Mouse (Mus musculus) spleen, adult 2 months (tissue): ENCODE measurements around the gene Bloc1s6. TPM values are rescaled to one million over a fixed set of nuclear protein-coding genes. Genes with fewer than 3 reads are reported as not detected.

ENCODE experiments used
- DNase-seq, 2 experiments: peaks; one replicate each; pipeline versions ENCODE4 v3.0.0 to v3.0.0-alpha.2; 2012 to 2021; ENCODE audit warnings: low spot score in 2 of 2, low read depth in 1 of 2
- H3K27ac ChIP-seq: fragments of 200-500 bp; 2 replicates; pipeline ENCODE4 v1.5.1; 2012; ENCODE audit warnings: low read length, inconsistent platforms; ENCODE audit not compliant: insufficient read depth
- H3K27me3 ChIP-seq: fragments of 200-500 bp; 2 replicates; pipeline ENCODE4 v1.6.1; 2012; ENCODE audit warnings: mild to moderate bottlenecking, moderate library complexity, low read length, inconsistent platforms; ENCODE audit not compliant: control insufficient read depth, insufficient read depth
- H3K36me3 ChIP-seq: fragments of 200-500 bp; 2 replicates; pipeline ENCODE4 v1.6.1; 2012; ENCODE audit warnings: mild to moderate bottlenecking, low read length, inconsistent platforms; ENCODE audit not compliant: control insufficient read depth, insufficient read depth
- H3K4me1 ChIP-seq: fragments of 200-500 bp; 2 replicates; pipeline ENCODE4 v1.6.1; 2011; ENCODE audit warnings: inconsistent platforms; ENCODE audit not compliant: control insufficient read depth, insufficient read depth, insufficient read length
- H3K4me3 ChIP-seq: fragments of 200-500 bp; 2 replicates; pipeline ENCODE4 v1.5.1; 2011; ENCODE audit warnings: mild to moderate bottlenecking, inconsistent platforms; ENCODE audit not compliant: insufficient read depth, insufficient read length; ENCODE audit errors: extremely low read depth
- CTCF ChIP-seq: fragments of 200-500 bp; IDR thresholded peaks from 2 replicates; pipeline ENCODE4 v1.5.1; 2011; ENCODE audit warnings: mild to moderate bottlenecking, inconsistent platforms; ENCODE audit not compliant: insufficient read depth, insufficient read length, insufficient replicate concordance; ENCODE audit errors: extremely low read depth
- POLR2A ChIP-seq: fragments of 200-500 bp; IDR thresholded peaks from 2 replicates; pipeline ENCODE4 v1.6.1; 2011; ENCODE audit warnings: low read depth, low read length, inconsistent platforms
- WGBS: fragments of 180-500 bp; shearing (Covaris S2); methylation state at CpG from one replicate; pipeline ENCODE4 v1.1.7; 2018; 5-methylcytosine and 5-hydroxymethylcytosine counted together
- polyA plus RNA-seq: library from polyadenylated mRNA; depleted of rRNA; stranded (reverse); fragments of >200 nt; gene quantifications from 2 replicates; pipeline ENCODE4 v1.2.3, GENCODE M21; 2012; rRNA removed

Gene Bloc1s6
- polyA plus RNA-seq, 1 experiment = 15.1 TPM

DNA sequence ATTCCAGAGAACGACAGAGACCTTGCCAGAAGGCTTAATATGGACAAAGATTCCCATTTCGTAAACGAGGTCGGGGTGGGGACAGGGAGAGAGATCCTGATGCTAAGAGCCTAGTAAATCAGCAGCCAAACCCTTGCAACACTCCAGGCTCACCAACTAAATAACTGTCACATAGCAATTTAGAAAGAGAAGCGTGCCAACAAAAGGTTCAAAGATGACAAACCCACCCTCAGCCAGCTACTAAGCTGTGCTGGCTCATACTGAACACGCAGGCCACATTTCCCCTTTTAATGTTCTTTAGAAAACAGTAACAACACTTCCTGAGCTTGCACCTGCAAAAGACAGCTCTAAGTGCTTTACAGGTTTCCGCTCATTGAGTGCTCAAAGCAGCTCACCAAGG is 51.0 kb downstream of the Bloc1s6 start:
- no peaks in the 10 kb centered on the region for H3K36me3 ChIP-seq
- no peaks in the 10 kb centered on the region for H3K27me3 ChIP-seq
- no peak overlapping the region for H3K4me3 ChIP-seq
- 41% methylated on average over 7 of the region's 7 CpGs for WGBS
- DNase-seq = no peak
- TF ChIP-seq POLR2A (no peak), CTCF (no peak)
- H3K4me1 ChIP-seq = no peaks in the 10 kb centered on the region
- H3K27ac ChIP-seq = no peak overlapping the region

DNA sequence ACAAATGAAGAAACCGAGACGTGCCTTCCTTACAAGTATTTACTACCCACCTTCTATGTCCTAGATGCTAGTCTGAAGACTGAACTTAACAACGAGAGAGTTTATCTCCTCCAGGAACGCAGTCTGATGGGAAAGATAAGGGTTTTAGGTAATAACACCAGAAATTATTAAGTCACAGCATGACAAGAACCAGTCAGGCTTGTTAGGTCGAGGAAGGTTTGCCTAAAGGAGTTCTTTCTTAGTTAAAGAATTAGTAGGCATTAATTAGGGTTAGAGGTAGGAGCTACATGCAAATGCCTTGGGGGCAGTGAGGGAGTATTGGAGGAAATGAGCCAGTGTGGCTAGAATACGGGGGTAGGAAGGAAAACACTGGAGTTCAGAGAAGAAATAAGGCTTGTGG is 51.4 kb downstream of the Bloc1s6 start:
- H3K4me3 ChIP-seq = no peak overlapping the region
- H3K27ac ChIP-seq = no peak overlapping the region
- H3K36me3 ChIP-seq = no peaks in the 10 kb centered on the region
- TF ChIP-seq POLR2A (no peak), CTCF (no peak)
- no peak for DNase-seq
- 19% methylated on average over 6 of the region's 6 CpGs for WGBS
- H3K4me1 ChIP-seq = no peaks in the 10 kb centered on the region
- H3K27me3 ChIP-seq = no peaks in the 10 kb centered on the region

Other genes with a start within 250 kb of the Bloc1s6 start
- 16.3 and 17.4 TPM in 2 replicates for gene Gatm, start 127.2 kb upstream of the Bloc1s6 start, polyA plus RNA-seq
- 0.18 TPM in 2 replicates for gene AA467197, start 101.5 kb upstream of the Bloc1s6 start, polyA plus RNA-seq
- 1.8 TPM in 2 replicates for gene Slc30a4, start 35.8 kb upstream of the Bloc1s6 start, polyA plus RNA-seq
- gene Sqor, start 26.7 kb downstream of the Bloc1s6 start, polyA plus RNA-seq = 7.9 and 8.2 TPM in 2 replicates